Mouse (Mus musculus): Measurements from ENCODE around the gene Klf6.

Klf6 gene

GRCm38 (mm10) chr13:5861157-5862002 lies at the start of gene Klf6:
Gene Klf6, plus strand, starts transcription at chr13:5861482.
- DNase-seq (ENCODE audit: low spot score in 2 of 2), result peak; percentile 100

DNA sequence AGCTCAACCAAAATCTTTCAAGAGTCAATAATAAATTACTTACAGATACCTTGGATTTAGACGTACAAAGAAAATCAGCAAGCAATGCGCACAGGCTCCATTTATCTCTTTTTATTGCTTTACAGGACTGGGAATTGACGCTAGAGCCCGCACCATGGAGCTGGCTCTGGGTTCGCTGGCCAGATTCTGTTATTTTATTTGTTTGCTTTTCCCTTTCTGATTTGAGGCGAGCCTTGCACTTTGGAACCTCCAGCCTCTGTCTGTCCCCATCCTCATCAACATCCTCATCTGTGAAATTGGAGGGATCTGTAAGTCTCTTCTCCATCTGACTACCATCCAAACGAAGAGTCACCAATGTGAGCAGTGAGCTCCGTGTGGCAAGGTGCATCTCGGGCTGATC lies 47.8 kb upstream of the Klf6 start:
- DNase-seq (ENCODE audit: low spot score in 2 of 2), result no peak

GRCm38 (mm10) chr13:5817250-5817649 lies 44.0 kb upstream of the Klf6 start:
- DNase-seq (ENCODE audit: low spot score in 2 of 2), result no peak

GRCm38 (mm10) chr13:5819173-5819572 lies 42.1 kb upstream of the Klf6 start:
- DNase-seq (ENCODE audit: low spot score in 2 of 2), result no peak

DNA sequence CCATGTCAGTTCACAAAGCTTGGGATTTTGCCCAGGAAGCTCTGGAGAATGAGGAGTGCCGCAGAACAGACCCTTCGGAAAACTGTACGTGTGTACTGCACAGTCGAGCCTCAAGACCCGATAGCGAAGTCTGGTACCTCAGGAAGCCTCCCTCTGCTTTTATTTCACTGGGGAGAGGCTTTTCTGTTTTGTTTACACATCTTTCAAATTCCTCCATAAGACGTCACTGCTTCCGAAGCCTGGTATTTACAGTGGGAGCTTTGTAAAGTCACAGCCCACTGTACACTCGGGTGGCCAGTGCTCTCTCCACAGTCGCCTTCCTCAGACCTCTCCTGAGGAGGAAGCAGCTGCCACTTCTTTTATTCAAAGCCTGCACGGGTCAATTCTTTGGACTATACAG lies 38.7 kb upstream of the Klf6 start:
- DNase-seq (ENCODE audit: low spot score in 2 of 2), result no peak

- DNase-seq (ENCODE audit: low spot score in 2 of 2), result no peak
Observed at GRCm38 (mm10) chr13:5823150-5823549, 38.1 kb upstream of the Klf6 start.

- no peak for DNase-seq (ENCODE audit: low spot score in 2 of 2)
Observed at GRCm38 (mm10) chr13:5824189-5824815, 37.0 kb upstream of the Klf6 start.

GRCm38 (mm10) chr13:5826170-5826827 lies 35.0 kb upstream of the Klf6 start:
- DNase-seq (ENCODE audit: low spot score in 2 of 2), result no peak

DNA sequence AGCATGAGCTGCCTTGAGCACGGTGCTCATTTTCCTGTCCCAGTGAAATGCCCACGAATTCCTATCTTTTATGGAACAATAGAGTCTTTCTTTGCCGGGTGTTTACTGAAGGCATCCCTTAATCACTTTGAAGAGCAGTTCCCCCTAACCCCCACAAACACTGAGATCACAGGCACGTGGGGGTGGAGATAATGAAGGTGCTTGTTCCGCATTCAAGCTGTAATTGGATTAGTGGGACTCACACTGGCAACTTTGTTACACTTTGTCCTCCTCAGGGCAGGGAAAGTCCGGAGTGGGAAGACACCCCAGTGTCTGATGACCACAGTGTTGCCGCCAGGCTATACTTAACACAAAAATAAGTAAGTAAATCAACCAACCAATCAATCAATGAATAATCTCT lies 29.3 kb upstream of the Klf6 start:
- no peak for DNase-seq (ENCODE audit: low spot score in 2 of 2)

- DNase-seq (ENCODE audit: low spot score in 2 of 2), result no peak
Observed at GRCm38 (mm10) chr13:5837174-5837777, 24.0 kb upstream of the Klf6 start.

DNA sequence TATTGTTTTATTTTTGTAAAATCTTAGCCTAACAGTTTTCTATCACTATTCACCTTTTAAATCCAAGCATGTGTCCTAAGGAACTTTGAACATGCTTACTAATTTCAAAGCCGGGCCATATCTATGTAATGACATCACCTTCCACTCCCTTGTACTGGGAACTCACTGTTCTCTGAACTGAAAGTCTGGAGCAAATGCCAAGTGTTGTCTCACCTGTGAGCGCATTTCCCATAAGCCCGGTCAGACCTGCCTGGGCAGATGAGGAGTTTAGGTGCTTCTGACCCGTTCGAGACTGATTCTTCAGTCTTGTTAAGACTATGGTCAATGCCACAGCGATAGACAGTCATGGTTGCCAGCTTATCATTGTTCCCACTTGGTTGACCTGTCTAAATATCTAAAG lies 19.9 kb upstream of the Klf6 start:
- DNase-seq (ENCODE audit: low spot score in 2 of 2), result no peak

GRCm38 (mm10) chr13:5842911-5843310 lies 18.4 kb upstream of the Klf6 start:
- DNase-seq (ENCODE audit: low spot score in 2 of 2), result no peak

DNA sequence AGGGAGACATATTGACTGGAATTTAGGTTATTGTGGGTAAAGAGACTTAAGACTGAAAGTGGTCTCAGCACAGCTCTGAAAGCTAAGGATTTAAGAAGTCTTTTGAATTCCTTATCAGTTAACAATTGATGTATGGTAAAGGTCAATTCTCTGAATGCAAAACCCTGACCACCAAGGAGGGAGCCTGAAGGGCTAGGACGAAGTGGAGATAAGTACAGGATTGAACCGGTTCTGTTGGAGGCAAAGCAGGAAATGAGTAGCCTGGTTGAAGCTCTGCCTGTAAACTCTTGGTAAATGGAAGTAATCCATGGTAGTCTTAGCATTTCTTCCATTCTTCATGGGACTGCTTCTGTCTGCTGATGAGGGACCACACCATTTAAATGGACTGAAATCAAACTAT lies 17.5 kb upstream of the Klf6 start:
- no peak for DNase-seq (ENCODE audit: low spot score in 2 of 2)

- no peak for DNase-seq (ENCODE audit: low spot score in 2 of 2)
Observed at GRCm38 (mm10) chr13:5844338-5844737, 16.9 kb upstream of the Klf6 start.

GRCm38 (mm10) chr13:5845161-5845590 lies 16.1 kb upstream of the Klf6 start:
- DNase-seq (ENCODE audit: low spot score in 2 of 2), result peak; percentile 64 to 76

- peak; percentile 70 to 78 for DNase-seq (ENCODE audit: low spot score in 2 of 2)
Observed at GRCm38 (mm10) chr13:5845605-5846004, 15.7 kb upstream of the Klf6 start.

GRCm38 (mm10) chr13:5846860-5847259 lies 14.4 kb upstream of the Klf6 start:
- DNase-seq (ENCODE audit: low spot score in 2 of 2), result peak; percentile 42 to 73

DNA sequence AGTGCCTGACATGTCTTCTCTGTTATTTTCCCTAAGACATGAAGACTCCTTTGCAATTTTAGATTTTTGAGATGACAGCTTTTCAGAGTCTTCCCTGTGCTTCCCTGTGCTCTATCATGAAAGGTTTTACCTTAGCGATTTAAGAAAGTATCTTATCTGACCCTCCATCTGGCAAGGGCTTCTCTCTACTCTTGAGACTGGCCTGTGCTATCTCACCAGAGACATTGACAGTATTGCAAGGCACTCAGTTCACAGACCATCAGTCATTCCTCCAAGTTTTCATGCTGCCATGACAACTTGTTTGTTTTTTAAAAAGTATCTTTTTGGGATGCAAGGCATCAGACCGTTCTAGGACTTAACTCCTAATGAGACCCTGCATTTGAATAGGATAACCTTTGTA lies 13.5 kb upstream of the Klf6 start:
- DNase-seq (ENCODE audit: low spot score in 2 of 2), result no peak

DNA sequence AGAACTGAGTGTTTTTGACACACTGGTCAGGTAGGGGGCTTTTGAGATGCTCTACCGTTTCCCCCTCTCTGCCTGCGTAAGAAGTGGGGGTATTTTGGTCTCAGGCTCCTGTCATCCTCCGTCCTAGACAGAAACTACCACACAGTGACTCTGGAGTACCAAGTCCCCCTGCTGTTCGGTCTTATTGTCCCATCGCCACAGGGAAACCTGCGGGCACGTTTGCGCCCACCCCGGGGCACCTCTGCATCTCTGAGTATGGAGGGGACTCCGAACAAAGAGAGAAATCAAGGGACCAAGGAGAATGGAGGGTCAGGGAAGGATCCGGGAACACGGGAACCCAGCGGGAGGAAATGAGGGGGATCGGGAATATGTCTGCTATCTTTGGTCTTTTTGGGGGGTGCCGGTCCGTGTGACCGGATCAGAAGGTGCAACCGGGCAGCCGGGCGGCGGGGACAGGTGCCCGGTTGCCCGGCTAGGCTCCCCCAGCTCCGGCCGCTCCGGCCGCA lies 578 bp upstream of the Klf6 start:
- peak; percentile 77 to 79 for DNase-seq (ENCODE audit: low spot score in 2 of 2)

GRCm38 (mm10) chr13:5862003-5862625 lies 832 bp downstream of the Klf6 start:
- peak; percentile 61 to 64 for DNase-seq (ENCODE audit: low spot score in 2 of 2)

DNA sequence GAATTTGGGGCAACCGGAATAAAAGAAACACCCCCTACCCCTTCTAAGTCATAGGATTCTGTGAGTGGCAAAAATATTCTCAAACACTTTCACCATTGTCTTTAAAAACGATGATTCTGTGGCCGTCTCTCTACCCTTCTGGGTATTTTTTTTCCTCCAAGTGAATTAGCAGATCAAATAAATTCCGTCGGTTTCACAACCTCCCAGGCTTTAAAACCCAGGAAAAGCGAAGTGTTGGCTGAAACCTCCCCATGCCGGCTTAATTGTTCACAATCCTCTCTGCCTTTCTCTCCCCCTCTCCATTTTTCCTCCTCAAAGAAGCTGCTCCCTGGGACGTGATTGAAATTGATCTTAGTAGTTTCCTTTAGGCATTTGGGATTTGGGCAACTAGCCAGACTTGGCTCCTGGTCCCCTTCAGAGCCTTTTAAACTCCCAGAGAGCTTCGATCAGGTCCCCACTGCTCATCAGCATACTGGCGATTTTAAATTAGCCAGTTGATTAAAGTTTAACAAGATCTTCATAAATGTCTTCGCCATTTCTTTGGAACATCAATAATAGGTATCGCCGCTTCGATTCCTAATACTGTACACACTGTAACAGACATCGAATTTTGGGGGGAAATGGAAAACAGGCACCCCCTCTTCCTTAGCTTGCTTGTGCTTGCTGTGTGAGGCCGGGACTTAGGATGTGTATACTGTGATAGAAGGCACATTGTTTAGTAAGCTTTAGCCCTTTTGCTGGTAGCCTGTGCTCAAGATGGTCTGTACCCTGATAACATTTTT lies 1.5 kb downstream of the Klf6 start:
- DNase-seq (ENCODE audit: low spot score in 2 of 2), result peak in 1 of 2 experiments; percentile 10

Measured in natural killer cell, adult 2 months (primary cell).